Mouse (Mus musculus): ENCODE data around the gene Lhcgr. TPM values are rescaled to one million over a fixed set of nuclear protein-coding genes. Genes with fewer than 3 reads are reported as not detected.

Gene Lhcgr
- 0.16 TPM for polyA plus RNA-seq (2017; shearing (Covaris generic))

DNA sequence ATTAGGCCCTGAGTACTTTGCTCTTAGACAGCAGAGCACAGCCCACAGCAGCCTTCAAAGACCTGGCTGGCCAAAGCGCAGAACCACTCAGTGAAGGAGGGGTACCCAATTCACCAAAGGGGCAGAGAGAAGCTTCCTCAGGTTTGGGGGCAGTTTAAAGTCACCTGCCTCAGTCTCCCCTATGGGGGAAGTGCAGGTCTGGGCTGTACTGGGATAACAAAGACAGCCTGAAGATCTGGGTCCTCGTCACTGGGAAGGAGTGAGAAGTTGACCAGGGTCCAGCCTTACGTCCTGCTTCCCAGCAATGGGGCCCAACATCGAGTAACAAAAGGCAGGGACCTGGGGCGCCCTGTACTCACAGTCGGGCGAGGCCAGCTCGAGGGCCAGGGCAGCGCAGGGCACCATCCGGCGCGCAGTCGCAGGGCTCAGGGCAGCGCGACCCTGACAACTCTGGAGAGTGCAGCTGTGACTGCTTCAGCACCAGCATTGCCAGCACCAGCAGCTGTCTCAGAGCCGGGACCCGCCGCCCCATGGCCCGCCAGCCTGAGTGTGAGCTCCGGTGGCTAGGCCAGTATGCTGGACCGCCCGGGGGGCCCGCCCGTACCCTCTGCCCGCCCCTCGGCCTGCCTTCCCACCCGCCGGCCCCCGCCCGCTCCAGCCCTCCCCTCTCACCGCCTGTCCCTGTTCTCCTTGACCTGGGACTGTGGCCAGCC is at the start of gene Lhcgr:
Lhcgr (minus strand) TSS at position 551 of the 713 bp plus-strand sequence.

DNA sequence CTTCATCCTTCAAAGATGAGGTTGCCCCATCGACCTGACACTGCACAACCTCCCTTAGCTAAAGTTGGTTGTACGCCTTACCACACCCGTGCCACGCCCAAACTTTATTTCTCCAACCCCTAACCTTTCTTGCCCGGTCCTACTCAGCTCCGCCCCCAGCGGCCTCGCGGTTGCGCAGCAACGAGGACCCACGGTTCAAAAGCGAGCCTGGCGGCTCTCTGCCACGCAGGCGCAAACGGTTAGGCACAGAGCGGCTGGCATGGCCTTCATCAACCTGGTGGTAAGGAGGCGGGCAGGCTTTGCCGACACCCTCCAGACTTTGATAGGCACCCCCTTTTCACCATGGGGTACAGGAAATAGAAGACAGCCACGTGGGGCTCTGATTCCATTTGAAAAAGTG is 123.3 kb downstream of the Lhcgr start, which contains the start of gene Gtf2a1l:
Gtf2a1l (plus strand) TSS at position 209 of the 400 bp plus-strand sequence.

Other genes with a start within 250 kb of the Lhcgr start
- 1.6 TPM for gene Ston1, start 194.3 kb downstream of the Lhcgr start, polyA plus RNA-seq (2017; shearing (Covaris generic))
- gene Gtf2a1l, start 123.3 kb downstream of the Lhcgr start, polyA plus RNA-seq (2017; shearing (Covaris generic)), result not detected

Measured in CD4-positive, CD25-positive, alpha-beta regulatory T cell (primary cell).